Mouse (Mus musculus) cerebellum, adult 9-11 months (tissue): ENCODE data around the gene Tmem37.

ENCODE experiments used
- DNase-seq: peaks from one replicate; pipeline ENCODE4 v3.0.0; 2022

Tmem37 gene

DNA sequence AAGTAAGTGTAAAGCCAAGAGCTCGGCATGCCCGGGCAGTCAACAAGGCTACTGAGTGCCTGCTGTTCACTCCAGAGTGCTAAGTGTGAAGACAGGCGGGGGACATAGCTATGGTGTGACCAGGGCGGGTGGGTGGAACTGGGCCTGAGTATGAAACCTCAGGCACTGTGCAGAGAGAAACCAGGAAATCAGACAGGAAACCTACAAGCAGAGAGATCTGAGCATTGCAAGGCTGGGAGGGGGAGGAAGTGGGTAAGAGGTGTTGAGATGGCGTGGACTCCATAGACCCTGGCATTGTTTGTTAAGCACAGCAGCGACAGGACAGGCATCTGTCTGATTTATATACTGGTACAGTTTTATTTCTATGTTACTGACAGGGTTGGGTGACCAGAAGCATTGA lies 18.4 kb downstream of the Tmem37 start:
- DNase-seq: no peak

GRCm38 (mm10) chr1:120054997-120055396 lies 18.9 kb downstream of the Tmem37 start:
- DNase-seq: no peak

DNA sequence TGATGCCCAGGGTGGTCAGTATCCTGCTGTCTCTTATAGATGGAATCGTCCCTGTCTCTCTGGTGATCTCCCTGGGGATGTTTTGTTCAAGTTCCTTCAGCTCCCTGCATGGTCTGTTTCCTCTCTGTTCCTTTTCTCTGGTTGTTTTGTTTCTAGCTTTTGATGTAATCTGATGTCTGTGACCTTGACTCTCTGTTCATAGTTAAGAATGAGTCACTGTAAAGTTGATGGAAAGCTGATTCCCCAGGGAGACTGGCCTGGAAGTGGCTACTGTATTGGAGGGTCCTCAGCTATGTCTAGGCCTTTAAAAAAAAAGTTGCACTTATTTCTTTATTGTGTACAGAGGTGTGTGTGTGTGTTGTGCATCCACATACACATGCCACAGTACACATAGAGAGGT lies 22.8 kb downstream of the Tmem37 start:
- DNase-seq: no peak

DNA sequence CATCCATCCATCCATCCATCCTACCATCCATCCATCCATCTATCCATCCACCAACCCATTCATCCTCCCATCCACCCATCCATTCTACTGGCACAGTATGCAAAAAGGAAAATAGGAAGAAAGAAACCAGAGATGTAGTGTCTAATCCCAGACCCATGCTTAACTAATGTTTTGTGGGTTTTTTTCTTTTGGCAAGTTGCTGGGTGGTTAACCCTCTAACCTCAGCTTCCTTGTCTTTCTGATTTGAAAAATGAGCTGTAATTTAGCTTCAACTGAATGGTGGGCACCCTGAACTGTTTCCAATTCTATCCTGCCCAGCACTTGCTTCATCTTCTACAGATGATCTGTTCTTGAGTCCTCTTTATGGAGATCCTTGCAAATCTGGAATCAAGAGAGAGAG lies 26.5 kb downstream of the Tmem37 start:
- no peak for DNase-seq

GRCm38 (mm10) chr1:120044584-120044983 lies 29.3 kb downstream of the Tmem37 start:
- DNase-seq: no peak

DNA sequence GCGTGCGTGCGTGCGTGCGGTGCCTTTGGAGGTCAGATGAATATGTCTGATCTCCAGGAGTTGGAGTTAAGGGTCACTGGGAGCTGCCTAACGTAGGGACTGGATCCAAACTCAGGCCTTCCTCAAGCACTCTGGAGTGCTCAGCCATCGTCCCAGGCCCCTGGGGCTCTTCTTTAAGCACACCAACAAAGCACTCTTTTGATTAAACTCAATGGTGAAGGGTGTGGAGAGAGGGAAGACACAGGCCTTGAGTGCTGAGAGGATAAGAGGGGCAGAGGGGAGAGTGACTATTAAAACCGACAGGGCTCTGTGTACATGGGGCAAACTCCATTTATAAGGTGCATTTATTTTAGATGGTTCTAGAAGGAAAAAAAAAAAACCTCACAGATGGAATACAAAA lies 31.5 kb downstream of the Tmem37 start:
- DNase-seq: no peak

DNA sequence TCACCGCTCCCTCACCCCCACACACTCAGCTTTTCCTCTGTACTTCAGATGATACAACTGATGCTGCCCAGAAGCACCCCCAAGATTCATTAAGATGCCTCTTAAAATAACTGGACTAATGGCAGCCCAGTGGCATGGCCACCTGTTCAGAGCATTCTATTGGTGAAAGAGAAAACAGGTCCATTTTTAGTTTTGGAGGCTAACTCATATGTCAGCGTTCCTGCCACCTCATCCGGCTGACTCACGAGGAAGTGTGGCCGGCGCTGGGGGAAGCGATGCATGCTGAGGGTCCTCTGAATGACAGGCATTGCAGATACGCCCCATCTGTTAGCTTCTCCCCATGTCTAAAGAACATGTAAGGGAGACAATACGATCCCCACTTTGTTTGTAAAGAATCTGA lies 35.3 kb downstream of the Tmem37 start:
- no peak for DNase-seq

DNA sequence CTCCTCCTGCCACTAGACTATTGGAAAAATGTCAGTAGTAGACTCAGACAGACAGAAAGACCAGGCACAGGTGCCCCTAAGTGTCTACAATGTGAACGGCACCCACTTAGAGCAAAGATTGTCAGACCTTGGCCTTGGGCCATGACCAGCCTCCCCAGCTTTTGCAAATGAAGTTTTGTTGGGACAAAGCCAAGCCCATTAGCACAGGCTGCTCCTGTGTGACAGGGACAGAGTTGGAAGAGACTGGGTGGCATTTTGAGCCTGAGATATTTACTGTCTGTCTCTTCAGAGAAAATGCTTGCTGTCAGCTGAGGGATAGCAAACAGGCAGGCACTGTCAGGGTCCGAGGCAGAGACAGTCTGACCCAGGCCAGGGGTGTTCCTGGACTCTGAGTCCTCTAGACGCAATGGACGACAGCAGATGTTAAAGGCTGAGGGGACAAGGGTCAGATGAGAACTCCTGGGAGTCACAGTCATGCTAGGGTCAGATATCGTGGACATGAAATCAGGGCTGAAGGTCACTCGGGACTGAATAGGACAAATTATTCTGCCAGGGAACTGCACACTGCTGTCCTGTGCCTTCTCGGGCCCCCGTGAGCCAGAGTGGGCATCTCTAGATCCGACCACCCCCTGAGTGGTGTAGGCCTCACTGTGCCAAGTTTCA lies 36.7 kb downstream of the Tmem37 start:
- no peak for DNase-seq

- DNase-seq: no peak
Observed at GRCm38 (mm10) chr1:120035456-120036034, 38.3 kb downstream of the Tmem37 start.

DNA sequence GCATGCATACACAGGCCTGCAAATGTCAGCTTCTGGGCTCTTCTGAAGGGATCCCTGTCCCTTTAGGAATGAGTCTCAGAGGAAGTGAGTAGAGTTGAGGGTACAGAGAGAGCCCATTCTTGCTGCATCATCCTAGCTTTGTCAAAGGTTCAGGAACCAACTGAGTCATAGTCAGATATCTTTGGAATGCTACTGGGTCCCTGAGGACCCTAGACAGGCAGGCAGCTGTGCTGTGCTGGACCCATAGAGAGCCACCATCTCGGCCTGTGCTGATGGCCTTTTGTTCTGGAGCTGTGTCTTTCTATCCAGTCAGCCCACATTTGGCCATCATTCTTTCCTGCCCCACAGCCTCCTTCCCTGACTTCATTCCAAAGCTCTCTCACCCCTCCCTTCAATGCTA lies 39.1 kb downstream of the Tmem37 start:
- no peak for DNase-seq

DNA sequence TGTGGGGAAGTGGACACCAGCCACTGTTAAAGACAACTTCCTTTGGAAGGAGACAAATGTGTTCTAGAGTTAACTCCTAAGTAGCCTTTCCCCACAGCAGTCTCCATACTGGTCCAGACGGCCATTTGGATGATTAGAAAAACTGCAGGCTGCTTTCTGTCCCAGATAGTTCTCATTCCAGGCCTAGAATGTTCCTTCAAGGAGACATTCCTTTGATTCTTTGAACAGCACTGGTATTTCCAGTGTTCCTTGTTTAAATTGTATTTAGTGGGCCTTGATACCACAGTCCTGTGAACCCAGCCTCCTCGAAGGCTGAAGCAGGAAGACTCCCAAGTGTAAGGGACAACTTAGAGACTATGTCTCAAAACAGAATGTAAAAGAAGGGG lies 40.4 kb downstream of the Tmem37 start:
- DNase-seq: no peak

DNA sequence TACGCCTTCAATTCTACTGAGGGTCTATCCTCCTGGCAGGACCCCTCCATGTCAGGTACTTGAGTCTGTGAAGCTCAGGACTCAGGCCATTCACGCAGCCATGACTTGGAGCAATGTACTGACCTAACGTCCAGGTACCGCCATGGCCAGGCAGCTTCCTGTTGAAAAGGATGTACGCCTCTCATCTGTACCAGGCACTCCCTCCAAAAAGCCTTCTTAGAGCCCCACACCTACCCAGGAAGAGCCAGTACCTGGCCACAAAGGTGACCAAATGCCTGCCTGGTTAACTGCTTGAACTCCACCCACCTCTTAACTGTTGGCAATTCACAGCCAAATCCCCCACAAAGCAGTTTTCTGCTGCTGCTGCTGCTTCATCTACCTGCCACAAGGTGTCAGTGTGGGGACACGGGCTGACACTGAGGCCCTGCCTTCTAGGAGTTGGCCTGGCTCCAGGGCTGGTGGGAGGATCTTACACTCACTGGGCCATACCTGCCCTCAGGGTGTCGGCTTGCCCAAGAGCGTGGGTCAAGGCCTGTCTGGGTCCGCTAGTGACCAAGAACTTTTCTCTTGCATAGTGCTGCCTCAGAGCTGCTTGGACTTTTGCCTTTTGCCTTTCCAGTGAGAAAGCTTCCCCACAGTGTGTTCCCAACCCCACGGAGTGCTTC lies 40.9 kb downstream of the Tmem37 start:
- DNase-seq: peak; percentile 62

GRCm38 (mm10) chr1:120030474-120030873 lies 43.4 kb downstream of the Tmem37 start:
- DNase-seq: peak; percentile 82

DNA sequence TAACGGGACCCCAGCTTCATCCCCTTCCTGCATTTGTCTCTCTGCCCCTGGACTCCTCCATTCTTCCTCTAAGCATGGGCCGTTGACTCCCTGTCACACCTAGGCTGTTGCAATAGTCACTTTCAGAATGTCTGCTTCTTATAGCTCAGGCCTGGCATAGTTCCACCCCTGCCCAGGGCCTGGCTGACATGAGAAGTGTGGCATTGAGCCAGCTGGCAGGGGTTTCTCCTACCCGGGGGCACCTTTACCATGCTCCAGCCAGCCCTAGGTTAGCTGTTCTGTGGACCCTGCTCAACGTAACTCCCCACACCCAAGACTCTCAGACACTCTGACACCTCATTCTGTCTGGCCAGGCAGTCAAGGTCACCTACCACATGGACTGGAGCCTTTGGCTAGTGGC lies 46.2 kb downstream of the Tmem37 start:
- peak; percentile 51 for DNase-seq

- peak; percentile 45 for DNase-seq
Observed at GRCm38 (mm10) chr1:120025050-120025439, 48.8 kb downstream of the Tmem37 start.

DNA sequence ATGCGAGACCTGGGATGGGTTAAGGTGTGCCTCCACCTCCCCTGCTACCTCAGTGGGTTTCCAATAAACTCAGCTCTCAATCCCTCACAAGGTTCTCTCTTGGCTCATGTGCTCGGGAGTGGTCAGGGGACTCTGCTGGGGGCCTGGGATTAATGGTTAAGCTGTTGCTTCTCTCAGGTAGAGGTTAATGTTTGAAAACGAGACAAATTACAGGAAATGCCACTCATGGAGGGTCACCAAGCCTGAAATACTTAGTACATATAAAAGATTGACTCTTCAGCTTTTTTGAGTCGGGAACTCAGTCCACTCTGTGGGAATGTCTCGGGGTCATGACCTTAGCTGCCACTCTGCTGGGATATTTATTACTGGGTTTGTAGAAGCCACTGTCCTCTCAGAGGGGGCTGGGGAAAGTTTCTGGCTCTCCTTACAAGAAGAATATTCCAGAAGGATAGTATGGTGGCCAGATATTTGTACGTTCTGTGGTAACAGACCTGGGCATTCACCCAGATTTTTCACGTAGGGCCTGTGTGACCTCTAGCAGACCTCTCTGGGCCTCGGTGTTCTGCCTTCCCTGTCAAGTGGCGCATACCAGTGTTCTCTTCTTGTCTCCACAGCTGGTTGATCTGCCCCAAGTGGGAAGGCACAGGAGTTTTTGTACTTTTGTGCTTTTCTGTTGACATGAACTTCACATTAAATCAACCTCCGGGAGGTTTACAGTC lies 49.4 kb downstream of the Tmem37 start:
- DNase-seq: no peak

GRCm38 (mm10) chr1:120021951-120022350 lies 51.9 kb downstream of the Tmem37 start:
- peak; percentile 26 for DNase-seq

DNA sequence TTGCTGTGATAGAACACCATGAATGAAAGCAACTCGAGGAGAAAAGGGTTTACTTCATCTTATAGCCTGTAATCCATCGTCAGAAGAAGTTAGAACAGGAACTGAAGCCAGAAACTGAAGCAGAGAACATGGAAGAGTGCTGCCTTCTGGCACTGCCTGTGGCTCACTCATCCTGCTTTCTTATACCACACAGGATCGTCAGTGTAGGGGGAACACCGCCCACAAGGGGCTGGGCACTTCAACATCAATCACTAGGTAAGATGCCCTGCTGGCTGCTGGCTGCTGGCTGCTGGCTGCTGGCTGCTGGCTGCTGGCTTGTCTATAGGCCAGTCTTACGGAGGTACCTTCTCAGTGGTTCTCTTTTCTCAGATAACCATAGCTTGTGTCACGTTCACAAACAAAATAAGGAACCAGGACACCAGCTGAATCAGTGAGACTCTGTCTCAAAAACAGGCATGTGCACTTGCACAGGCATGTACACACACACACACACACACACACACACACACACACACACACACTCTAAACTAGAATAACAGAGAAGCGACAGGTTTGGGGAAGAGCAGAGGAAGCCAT lies 53.5 kb downstream of the Tmem37 start:
- DNase-seq: no peak

DNA sequence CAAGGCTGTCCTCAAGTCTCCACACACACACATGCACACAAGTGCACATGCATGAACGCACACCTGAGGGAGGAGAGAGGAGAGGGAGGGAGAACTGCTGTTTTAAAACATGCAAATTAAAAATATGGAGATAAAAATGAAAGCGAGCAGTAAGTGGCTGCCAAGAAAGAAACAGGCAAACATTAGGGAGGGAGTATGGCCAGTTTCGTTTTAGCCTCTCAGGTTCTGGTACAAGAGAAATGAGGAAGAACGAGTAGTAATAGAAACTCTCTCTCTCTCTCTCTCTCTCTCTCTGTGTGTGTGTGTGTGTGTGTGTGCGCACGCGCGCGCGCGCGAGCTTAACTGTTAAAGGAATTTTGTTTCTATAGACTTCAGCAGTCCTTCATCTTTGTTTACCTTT lies 54.4 kb downstream of the Tmem37 start:
- no peak for DNase-seq

DNA sequence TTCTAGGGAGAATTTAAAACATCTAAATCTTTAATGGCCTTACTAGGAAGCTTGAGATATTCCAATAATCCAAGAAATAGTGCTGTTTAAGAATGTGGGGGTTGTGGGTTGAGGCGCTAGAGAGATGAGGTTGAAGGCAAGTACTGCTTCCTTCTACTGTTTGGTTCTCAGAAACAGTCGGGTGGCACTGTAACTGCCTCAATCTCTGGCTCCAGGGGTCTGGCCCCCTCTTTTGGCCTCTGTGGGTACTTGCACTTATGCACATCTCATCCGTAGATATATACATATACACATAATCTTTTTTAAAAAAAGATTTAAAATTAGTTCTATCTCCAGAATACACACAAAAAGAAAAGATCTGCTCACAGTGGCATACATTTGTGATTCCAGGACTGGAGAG lies 55.0 kb downstream of the Tmem37 start:
- DNase-seq: no peak
